Mouse (Mus musculus): ENCODE data around the gene Cort.
"Not testable (repeated sequence)": the region's sequence is repeated elsewhere in the genome, so short reads cannot be mapped to it uniquely, and the experiment has no call there.

Gene Cort

DNA sequence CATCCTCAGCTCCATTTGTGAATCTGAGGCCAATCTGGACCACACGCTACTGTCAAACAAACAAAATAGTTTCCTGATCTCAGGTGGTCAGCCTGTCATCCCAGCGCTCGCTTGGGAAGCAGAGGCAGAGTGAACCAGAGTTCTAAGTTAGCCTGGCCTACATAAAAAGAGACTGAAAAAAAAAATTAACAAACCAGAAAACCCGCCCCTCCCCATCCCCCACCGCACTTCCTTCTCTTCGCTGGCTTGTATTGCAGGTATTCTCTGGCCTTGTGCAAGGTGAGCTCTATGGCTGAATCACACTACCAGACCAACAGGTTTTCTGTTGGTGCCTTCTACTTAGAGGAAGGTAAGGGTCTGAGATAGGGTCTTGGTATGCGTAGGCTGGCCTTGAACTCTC lies 21.0 kb upstream of the Cort start:
- ATAC-seq (ENCODE audit: low TSS enrichment): no peak

DNA sequence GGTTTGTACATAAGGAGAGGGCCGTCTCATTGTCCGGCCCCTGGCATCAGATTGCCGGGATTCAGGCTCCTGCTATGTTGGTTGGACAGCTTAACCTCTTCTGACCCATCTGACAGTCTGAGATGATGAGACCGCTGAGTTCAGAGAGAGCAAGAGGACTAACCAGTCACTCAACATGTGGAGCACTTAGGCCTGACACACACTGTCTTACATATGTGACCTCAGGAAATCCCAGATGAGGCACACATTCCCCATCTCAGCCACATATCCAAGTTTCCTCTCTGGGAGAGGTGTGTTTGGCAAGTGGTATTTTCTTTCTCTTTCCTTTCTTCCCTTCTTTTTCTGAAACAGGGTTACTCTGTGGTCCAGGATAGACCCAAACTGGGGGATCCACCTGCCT lies 18.6 kb upstream of the Cort start:
- no peak for ATAC-seq (ENCODE audit: low TSS enrichment)

- peak; percentile 84 for ATAC-seq (ENCODE audit: low TSS enrichment)
These were observed 17.9 kb upstream of the Cort start for GRCm38 (mm10) chr4:149144459-149144858.

- ATAC-seq (ENCODE audit: low TSS enrichment): no peak
These were observed 17.0 kb upstream of the Cort start for GRCm38 (mm10) chr4:149143594-149143993.

DNA sequence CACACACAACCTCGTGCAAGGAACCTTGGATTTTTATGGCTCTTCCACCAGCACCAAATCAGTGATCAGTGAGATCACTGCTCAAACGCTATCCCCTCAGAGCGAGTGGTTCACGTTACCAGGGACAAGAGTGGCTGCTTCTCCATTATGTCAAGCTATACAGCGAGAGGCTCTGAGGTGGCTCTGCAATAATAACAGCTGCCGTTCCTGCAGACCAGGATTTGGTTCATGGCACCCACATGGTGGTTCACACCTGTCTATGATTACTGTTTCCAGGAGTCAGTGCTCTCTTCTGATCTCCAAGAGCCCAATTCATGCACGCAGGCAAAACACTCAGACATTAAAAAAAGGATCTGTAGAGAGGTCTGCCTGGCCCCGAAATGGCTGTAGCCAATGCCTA lies 12.0 kb upstream of the Cort start:
- ATAC-seq (ENCODE audit: low TSS enrichment): no peak

- peak; percentile 92 for ATAC-seq (ENCODE audit: low TSS enrichment)
These were observed 10.6 kb upstream of the Cort start, which contains the start of gene Cenps for GRCm38 (mm10) chr4:149136982-149137770. Gene Cenps, minus strand, starts transcription at chr4:149137629.

DNA sequence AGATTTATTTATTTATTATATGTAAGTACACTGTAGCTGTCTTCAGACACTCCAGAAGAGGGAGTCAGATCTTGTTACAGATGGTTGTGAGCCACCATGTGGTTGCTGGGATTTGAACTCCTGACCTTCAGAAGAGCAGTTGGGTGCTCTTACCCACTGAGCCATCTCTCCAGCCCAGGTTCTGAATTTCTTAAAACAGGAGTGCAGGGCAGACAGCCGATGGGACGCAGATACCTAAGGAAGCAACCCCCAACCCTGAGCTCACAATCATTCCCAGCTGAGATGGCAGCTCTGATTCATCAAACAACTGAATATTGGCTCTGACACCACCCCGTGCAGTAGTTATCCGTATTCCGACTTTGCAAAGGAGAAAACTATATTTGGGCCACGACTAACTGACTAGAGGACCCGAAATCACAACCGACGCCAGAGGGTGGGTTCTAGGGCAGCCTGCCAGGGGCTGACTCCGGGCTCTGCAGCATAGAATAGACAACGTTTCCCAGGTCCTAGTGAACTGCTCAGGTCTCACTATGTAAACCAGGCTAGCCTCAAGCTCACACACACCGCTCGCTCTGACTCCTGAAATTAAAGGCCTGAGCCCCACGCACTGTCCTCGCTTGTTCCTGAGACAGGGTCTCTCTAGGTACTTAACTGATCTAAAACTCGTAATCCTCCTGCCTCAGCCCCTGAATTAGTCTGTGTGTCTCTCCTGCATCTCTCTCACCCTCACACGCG lies 9.7 kb upstream of the Cort start:
- ATAC-seq (ENCODE audit: low TSS enrichment): no peak

DNA sequence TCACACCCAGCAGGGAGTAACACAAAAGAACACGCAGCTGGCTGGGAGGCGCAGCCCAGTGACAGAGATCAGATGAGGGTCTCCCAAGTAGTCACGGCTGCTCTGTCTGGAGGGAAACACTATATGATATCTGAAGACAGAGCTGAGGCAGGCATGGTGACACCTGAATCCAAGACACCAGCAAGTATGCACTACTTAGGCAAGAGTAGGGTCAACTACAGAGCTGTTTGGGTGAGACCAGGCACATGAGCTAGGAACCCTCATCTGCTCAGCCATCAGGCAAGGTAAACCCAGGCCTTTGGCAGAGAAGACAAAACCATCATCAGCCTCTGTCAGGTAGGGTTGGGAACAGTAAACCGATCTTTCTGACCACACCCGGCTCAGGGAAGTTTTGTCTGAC lies 6.8 kb upstream of the Cort start:
- ATAC-seq (ENCODE audit: low TSS enrichment): no peak

DNA sequence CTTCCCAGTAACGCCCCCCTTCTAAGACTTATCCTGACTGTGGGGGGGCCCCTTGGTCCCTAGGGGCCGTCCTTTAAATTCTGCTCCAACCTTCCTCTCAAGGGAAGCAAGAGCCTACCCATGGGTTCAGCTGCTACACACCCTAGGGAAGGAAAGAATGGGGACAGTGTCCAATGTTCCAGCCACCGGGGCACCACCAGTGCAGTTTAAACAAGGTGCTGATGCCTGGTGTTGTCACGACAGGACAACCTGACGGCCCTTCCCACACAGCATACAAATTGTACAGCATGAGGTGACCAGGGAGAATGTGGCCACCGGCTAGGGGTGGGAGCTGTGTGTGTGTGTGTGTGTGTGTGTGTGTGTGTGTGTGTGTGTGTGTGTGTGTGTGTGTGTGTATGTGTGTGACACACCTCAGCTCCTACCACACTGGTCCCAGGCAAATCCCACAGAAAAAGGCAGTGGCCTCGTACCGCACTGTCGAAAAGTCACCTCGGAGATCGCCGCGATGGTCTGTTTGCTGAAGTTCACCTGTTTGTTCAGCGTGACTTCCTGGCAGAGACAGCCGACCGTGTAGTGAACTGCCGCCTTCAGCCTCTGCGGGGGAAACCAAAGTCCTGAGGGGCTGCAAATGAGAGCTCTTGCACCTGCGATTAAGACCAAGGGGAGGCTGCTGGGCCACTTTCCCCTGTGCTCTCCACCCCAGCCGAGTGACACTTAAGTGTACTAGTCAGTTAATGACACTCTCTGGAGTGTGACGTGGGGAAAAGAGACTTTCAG lies 5.4 kb upstream of the Cort start:
- no peak for ATAC-seq (ENCODE audit: low TSS enrichment)

DNA sequence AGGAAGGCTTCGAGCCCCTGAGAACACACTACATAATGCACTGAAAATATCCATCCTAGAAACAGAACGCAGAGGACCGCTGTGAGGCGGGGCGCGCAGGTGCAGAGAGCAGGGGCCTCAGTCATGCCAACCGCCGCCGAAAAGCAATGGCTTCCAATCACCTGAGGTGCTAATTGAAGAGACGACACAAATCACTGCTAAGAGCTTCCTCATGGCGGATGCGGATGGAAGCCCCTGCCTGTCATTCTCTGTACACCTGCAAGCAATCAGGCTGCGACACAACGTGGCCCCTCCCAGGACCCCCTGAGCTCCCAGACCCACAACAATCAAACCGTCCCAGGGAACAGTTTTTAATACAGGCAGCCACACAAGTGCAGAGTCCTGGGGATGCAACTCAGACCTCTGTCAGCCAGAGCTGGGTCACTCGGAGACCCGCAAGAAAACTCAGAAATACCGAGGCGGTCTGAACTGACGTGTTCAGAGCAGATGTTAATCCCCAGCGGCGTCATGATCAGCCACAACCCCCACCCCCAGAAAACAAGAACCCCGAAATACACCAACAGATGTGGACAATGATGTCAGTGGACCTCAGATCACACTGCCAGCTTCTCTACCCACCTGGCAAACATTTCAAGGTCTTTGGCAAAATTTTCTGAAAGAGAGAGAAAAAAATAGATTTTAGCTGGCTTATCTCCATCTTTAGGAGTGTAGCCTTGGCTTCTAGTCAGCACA lies 4.6 kb upstream of the Cort start:
- ATAC-seq (ENCODE audit: low TSS enrichment): no peak

DNA sequence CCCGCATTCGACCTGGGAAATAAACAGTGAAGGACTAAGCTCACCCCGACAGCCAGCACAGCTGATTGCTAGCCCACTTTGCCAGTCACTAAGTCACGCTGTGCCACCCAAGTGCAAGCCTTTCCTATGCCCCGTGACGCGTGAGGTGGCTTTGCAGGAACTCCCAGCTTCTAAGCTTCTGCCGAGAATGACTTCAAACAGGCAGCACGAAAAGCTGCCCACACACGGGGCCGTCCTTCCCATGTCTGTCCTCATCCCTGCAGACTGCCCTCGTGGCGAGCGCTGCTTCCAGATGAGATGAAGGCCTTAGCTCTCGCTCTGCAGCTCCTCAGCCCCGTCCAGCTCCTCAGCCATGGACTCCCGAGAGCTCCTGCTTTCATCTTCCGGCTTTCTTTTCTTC lies 1.9 kb upstream of the Cort start:
- peak; percentile 50 for ATAC-seq (ENCODE audit: low TSS enrichment)

DNA sequence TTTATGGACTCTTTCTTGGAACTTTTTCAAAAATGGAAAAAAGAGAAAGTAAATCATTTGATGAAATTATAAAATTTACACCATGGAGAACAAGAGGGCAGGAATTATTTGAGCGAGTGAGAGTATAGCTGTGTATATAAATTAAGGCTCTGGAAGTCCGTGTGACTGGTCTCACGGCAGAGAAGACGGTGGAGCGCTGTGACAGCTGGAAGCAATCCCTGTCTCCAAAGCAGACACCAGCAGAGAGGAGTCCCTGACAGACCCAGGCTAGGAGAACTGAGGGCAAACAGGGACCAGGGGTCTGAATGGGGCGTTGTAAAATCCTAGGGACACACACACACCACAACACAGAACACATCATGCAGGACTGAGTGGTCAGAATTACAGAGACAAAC lies 451 bp downstream of the Cort start:
- ATAC-seq (ENCODE audit: low TSS enrichment): no peak; the same call in 1 of the 2 replicates

GRCm38 (mm10) chr4:149125341-149126114 lies 1.0 kb downstream of the Cort start:
- no peak for ATAC-seq (ENCODE audit: low TSS enrichment)

DNA sequence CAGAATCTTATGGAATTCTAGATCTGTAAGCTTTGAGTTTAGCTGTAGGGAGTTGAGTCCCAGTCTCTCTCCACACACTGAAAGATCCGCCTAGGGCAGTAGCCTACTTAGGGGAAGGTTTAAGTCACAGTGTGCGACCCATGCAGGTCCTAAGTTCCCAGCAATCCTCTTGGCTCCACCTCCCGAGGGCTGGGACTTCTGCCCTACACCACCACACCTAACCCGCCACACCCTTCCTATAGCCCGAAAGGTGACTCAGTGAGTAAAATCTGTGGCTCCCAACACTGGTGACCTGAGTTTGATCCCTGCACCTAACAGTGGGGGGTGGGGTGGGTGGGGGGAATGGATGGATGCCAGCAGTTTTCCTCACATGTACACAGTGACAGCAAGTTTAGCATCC lies 3.1 kb downstream of the Cort start:
- no peak for ATAC-seq (ENCODE audit: low TSS enrichment)

DNA sequence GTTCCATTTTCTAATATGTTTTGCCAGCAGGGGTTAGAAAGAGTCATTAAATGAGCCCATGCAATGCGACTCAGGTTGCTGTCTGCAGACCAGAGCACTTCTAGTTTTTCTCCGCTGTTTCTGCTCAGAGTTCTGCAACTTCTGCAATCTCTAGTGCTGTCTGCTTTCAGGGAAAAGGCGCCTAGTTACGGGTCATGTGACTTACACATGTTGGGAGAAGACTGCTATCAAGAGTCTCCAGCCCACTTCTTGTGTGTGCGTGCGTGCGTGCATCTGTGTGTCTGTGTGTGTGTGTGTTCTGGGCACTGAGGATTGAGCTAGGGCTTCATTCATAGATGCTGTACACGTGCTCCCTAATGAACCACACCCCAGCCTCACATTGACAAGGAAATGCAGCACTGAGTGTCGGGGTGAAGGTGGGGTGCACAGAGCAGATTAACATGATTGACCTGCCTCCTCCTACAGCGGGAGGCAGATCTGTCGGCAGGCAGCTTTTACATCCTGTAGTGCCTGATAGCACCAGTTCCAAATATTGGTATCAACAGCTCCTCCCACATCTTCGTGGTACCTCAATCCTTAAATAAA lies 6.5 kb downstream of the Cort start:
- not testable (repeated sequence) for ATAC-seq (ENCODE audit: low TSS enrichment)

DNA sequence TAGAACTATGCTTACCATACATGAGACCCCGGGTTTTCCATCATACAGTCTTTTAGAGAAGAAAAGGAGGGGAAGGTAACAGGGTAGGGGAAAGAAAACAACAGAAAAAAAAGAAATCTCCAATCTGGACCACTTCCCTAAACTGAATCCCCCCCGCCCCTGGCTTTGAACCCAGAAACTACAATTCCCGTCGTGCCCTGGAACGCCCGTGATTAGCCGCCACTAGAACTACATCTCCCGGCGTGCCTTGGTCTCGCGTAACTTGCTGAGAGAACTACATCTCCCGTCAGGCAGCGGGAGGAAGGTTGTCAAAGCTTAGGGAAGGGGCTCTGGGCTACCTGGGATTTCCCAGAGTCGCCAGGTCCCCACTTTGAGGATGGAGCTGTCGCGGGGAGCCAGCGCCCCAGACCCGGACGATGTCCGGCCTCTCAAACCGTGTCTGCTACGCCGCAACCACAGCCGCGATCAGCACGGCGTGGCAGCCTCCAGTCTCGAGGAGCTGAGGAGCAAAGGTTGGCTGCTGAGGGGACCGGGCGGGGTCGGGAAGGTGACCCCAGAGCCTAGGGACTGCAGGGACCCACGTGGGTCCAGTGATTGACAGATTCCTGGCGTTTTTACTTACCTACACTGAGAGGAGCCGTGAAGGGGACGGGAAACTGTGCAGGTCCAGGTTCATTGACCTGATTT lies 22.5 kb downstream of the Cort start, which contains the start of gene Dffa:
Dffa (plus strand) TSS at position 272 of the 687 bp plus-strand sequence.
- ATAC-seq (ENCODE audit: low TSS enrichment): peak; percentile 95

DNA sequence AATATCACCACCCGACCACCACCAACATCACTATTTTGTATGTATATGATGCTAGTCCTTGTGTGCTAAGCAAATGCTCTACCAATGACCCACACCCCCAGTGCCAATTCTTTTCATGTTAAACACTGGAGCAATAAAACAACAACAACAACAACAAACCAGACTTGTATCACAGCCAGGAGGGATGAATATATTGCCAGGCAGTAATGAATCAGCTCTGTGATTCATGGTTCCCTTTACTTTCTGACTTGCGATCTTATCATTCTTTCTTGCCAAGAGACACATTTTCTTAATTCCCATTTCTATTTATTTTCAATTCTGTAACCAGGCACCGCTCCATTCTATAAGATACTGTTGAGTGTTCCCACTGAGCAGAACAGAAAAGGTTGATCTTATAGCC lies 25.1 kb downstream of the Cort start:
- ATAC-seq (ENCODE audit: low TSS enrichment): no peak

GRCm38 (mm10) chr4:149100449-149100848 lies 26.1 kb downstream of the Cort start:
- ATAC-seq (ENCODE audit: low TSS enrichment): not testable (repeated sequence)

DNA sequence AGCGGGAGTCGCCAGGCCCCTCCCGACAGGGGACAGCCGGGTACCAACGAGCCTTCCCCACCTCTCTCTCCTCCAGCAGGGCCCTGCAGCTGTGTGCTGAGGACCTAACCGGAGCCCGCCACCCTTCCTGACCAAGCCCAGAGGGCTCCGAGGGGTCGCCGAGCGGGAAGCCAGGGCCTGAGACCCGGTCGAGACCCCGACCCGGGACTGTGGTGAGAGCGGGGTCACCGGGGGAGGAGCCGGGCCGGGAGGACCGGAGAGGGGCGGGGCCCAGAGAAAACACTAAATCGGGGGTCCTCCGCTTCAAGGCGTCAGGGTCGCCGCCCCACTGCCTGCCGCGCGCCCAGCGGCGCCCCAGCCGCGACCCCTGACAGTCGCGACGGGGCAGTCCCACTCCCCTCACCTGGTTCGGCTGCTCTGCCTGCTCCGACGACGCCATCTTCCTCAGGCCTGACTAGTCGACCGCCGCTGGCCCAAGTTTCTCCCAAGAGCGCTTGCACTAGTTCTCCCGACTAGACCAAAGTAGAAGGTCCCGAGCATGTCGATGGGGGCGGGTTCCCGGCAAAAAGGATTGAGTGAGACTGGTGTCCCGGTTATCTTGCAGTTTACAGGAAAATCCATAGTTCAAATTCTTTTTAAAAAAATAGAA lies 27.1 kb downstream of the Cort start, which contains the start of gene Pex14:
Pex14 (minus strand) TSS at position 508 of the 649 bp plus-strand sequence.
- peak; percentile 85 for ATAC-seq (ENCODE audit: low TSS enrichment)

Data from frontal cortex, adult (tissue).